In the genomic region with DNA sequence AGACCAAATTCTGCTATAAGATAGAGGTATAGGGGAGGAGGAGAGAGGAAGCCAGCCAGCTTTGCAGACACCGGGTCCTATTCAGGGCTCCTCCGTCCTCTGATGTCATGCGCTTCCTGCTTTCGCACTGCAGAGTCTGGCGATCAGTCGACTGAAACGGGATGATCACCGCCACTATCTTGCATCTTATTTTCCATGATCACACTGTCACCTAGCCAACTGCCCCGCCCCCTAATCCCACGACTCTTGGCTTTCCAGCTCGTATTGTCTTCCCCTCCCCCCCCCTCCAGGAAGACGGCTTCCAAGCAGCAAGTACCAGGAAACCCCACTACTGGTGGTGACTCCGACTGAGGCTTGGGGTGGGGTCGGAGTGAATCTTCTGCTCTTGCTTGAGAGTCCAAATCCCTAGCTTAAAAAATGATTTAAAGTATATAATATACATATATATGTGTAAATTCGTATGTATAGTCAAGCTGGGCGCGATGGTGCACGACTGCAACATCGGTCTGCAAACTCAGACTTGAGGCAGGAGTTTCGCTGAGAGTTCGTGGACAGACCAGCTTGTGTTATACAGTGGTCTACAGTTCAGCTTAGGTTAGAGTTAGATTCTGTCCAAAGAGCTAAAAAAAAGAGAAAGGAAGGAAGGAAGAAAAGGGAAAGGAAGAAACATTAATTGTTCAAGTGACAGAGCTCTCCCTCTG, we compare ENCODE assay signal across 8 mouse cellular contexts.
DNase-seq lines count a peak whose midpoint lies in the region; ATAC-seq and TF ChIP-seq lines count a peak whose summit lies in the region.

No protein-coding gene starts in this region.

- DNase-seq in urinary bladder, adult 18-20 months (ENCODE audit: low spot score in 2 of 2) = peak; percentile 36 to 47
- no peak for DNase-seq in urinary bladder, postnatal 10 days (ENCODE audit: low spot score)
- peak; percentile 35 for DNase-seq in embryo, embryonic 11.5 days (ENCODE audit: low read depth, low spot score)
- peak; percentile 88 to 89 for DNase-seq in heart, adult 18-20 months
- peak; percentile 78 for DNase-seq in kidney, adult 11 months
- peak; percentile 54 for DNase-seq in liver
- DNase-seq in midbrain, postnatal 0 days (ENCODE audit: low spot score) = peak; percentile 69
- peak; percentile 44 to 73 for DNase-seq in spleen, postnatal 4 days (ENCODE audit: low spot score in 2 of 2)

- no peaks in the 10 kb centered on the region for H3K36me3 ChIP-seq in midbrain, postnatal 0 days (ENCODE audit: insufficient read depth, low read length)

- no peaks in the 10 kb centered on the region for H3K9me3 ChIP-seq in midbrain, postnatal 0 days (ENCODE audit: low read length)

- peak overlapping the region; percentile 87 for H3K4me2 ChIP-seq in midbrain, postnatal 0 days (ENCODE audit: low read depth, low read length, poor library complexity, severe bottlenecking)

- H3K9ac ChIP-seq in midbrain, postnatal 0 days (replicated peaks; ENCODE audit: low read length, poor library complexity, severe bottlenecking) = peak overlapping the region; percentile 50

- H3K4me3 ChIP-seq in midbrain, postnatal 0 days (ENCODE audit: low read depth, low read length) = peak overlapping the region; percentile 47

- peak overlapping the region; percentile 77 for H3K27ac ChIP-seq in midbrain, postnatal 0 days (ENCODE audit: low read depth, low read length)

- H3K4me1 ChIP-seq in midbrain, postnatal 0 days (ENCODE audit: insufficient read depth, low read length) = no peaks in the 10 kb centered on the region

- no peak for TF ChIP-seq CTCF in midbrain, postnatal 0 days (IDR thresholded peaks at IDR 0.05)

- under 1% methylated on average over 21 of the region's 21 CpGs for WGBS in midbrain, postnatal 0 days

- peak; percentile 41 for ATAC-seq in midbrain, postnatal 0 days (ENCODE audit: low FRiP score)

- no peaks in the 10 kb centered on the region for H3K27me3 ChIP-seq in midbrain, postnatal 0 days (ENCODE audit: insufficient read depth, low read length)
